ENCODE assay signal across 17 mouse cellular contexts in genomic region chr17:11107916-11108315, GRCm38 (mm10).
DNase-seq lines count a peak whose midpoint lies in the region; ATAC-seq lines count a peak whose summit lies in the region.
"Had no signal": no experiment of that assay in that cellular context is flagged by ENCODE, and none has a peak within 500 bp of the region (broad histone marks: within the 10 kb centered on the region; RNA-seq: fewer than 3 reads in every experiment).

No protein-coding gene starts in this region.

- no peaks in the 10 kb centered on the region for H3K36me3 ChIP-seq in forebrain, embryonic 13.5 days (ENCODE audit: poor library complexity, severe bottlenecking)
- H3K36me3 ChIP-seq in forebrain, embryonic 11.5 days (ENCODE audit: control insufficient read depth, insufficient read depth, low read length), result no peaks in the 10 kb centered on the region
- no peaks in the 10 kb centered on the region for H3K36me3 ChIP-seq in limb, embryonic 10.5 days
- H3K36me3 ChIP-seq: stomach, embryonic 15.5 days had no signal

- no peak overlapping the region for H3K4me3 ChIP-seq in forebrain, embryonic 13.5 days
- no peak overlapping the region for H3K4me3 ChIP-seq in forebrain, embryonic 11.5 days (ENCODE audit: low read depth, low read length)
- no peak overlapping the region for H3K4me3 ChIP-seq in limb, embryonic 10.5 days
- H3K4me3 ChIP-seq: myocyte; stomach, embryonic 15.5 days had no signal

- no peak overlapping the region for H3K9ac ChIP-seq in forebrain, embryonic 13.5 days
- H3K9ac ChIP-seq in forebrain, embryonic 11.5 days (ENCODE audit: low read length), result no peak overlapping the region
- H3K9ac ChIP-seq: liver, embryonic 14.5 days; stomach, embryonic 15.5 days had no signal

- intact Hi-C loops in left cerebral cortex, postnatal 36 days (cut with DNase I), result no loop called here

- H3K27ac ChIP-seq in forebrain, embryonic 13.5 days, result peak overlapping the region; percentile 74
- H3K27ac ChIP-seq in forebrain, embryonic 11.5 days (ENCODE audit: low read depth, low read length), result no peak overlapping the region
- no peak overlapping the region for H3K27ac ChIP-seq in limb, embryonic 10.5 days
- H3K27ac ChIP-seq: liver, embryonic 14.5 days; stomach, embryonic 15.5 days had no signal

- WGBS in forebrain, embryonic 13.5 days, result 47% methylated on average over 2 of the region's 2 CpGs
- 54% methylated on average over 2 of the region's 2 CpGs for WGBS in forebrain, embryonic 11.5 days
- WGBS in limb, embryonic 10.5 days, result 45% methylated on average over 2 of the region's 2 CpGs

- peak; percentile 95 for ATAC-seq in forebrain, embryonic 13.5 days
- no peak for ATAC-seq in forebrain, embryonic 11.5 days (replicated peaks; ENCODE audit: low FRiP score)

- H3K9me3 ChIP-seq in forebrain, embryonic 13.5 days (replicated peaks), result no peaks in the 10 kb centered on the region
- H3K9me3 ChIP-seq in forebrain, embryonic 11.5 days (ENCODE audit: control insufficient read depth, low read length), result no peaks in the 10 kb centered on the region; the same call in 1 of the 2 replicates
- H3K9me3 ChIP-seq in limb, embryonic 10.5 days (replicated peaks), result 0 out of 2 replicates have a peak, but pooled peaks cover 2% of the 10 kb centered on the region
- H3K9me3 ChIP-seq: stomach, embryonic 15.5 days had no signal

- DNase-seq in forebrain, embryonic 11.5 days (ENCODE audit: low spot score), result no peak
- peak; percentile 88 for DNase-seq in brain, adult 2 months (ENCODE audit: low read depth, low spot score)
- peak; percentile 62 to 83 for DNase-seq in layer of hippocampus, adult 18-20 months (ENCODE audit: low spot score in 2 of 2)
- peak; percentile 26 to 29 for DNase-seq in left cerebral cortex, postnatal 36 days (ENCODE audit: low spot score in 2 of 2)
- DNase-seq in thymus, adult 18-20 months, result no peak
- no peak for DNase-seq in thymus, postnatal 10 days (ENCODE audit: low spot score in 2 of 2)
- DNase-seq in limb, embryonic 10.5 days (ENCODE audit: low spot score), result no peak
- DNase-seq: adrenal gland, adult 2 months; B cell, adult 2 months; cerebellum, adult 11-12 months; gastrocnemius, postnatal 14 days; kidney, postnatal 36 days; lung, postnatal 4 days had no signal

- no peak overlapping the region for H3K4me2 ChIP-seq in forebrain, embryonic 13.5 days
- H3K4me2 ChIP-seq in forebrain, embryonic 11.5 days (ENCODE audit: low read depth, low read length, severe bottlenecking), result no peak overlapping the region
- H3K4me2 ChIP-seq: stomach, embryonic 15.5 days had no signal

- H3K27me3 ChIP-seq in forebrain, embryonic 13.5 days, result no peaks in the 10 kb centered on the region
- H3K27me3 ChIP-seq in forebrain, embryonic 11.5 days (ENCODE audit: control insufficient read depth, insufficient read depth, low read length), result no peaks in the 10 kb centered on the region
- no peaks in the 10 kb centered on the region for H3K27me3 ChIP-seq in limb, embryonic 10.5 days (ENCODE audit: low read depth, poor library complexity, severe bottlenecking)
- H3K27me3 ChIP-seq: stomach, embryonic 15.5 days had no signal

- peaks cover 9% of the 10 kb centered on the region; the same call in 1 of the 2 replicates for H3K4me1 ChIP-seq in forebrain, embryonic 13.5 days
- H3K4me1 ChIP-seq in forebrain, embryonic 11.5 days (replicated peaks; ENCODE audit: control insufficient read depth, insufficient read depth, low read length), result no peaks in the 10 kb centered on the region
- H3K4me1 ChIP-seq in limb, embryonic 10.5 days, result no peaks in the 10 kb centered on the region
- H3K4me1 ChIP-seq: stomach, embryonic 15.5 days had no signal

Comparison
In these comparisons a context has a peak if more than half of its experiments do, and no peak if none do; other contexts are left out.
1. DNase-seq: peak in brain, adult 2 months (single experiment), layer of hippocampus, adult 18-20 months (2 of 2) and left cerebral cortex, postnatal 36 days (2 of 2); none in forebrain, embryonic 11.5 days (single experiment), thymus, adult 18-20 months (0 of 2), thymus, postnatal 10 days (0 of 2) and limb, embryonic 10.5 days (single experiment).